8 mouse cellular contexts compared by ENCODE assay signal in genomic region chr9:56924651-56925027, GRCm38 (mm10). TPM values are rescaled to one million over a fixed set of nuclear protein-coding genes. Genes with fewer than 3 reads are reported as not detected.
DNase-seq lines count a peak whose midpoint lies in the region; ATAC-seq and TF ChIP-seq lines count a peak whose summit lies in the region.

No protein-coding gene starts in this region.

- DNase-seq in MN1 (ENCODE audit: low spot score), result peak; percentile 84
- DNase-seq in gastrocnemius, postnatal 4 days (ENCODE audit: low spot score in 2 of 2), result peak; percentile 70 to 81
- no peak for DNase-seq in limb, embryonic 10.5 days (ENCODE audit: low spot score)
- no peak for DNase-seq in midbrain, embryonic 10.5 days (ENCODE audit: low spot score)
- no peak for DNase-seq in thymus, adult 2 months

- ATAC-seq in common myeloid progenitor, adult 5-6 weeks (replicated peaks; ENCODE audit: low read depth, poor library complexity, severe bottlenecking), result peak; percentile 6; the same call in 1 of the 2 replicates
- peak; percentile 54 for ATAC-seq in intestine, embryonic 15.5 days
- ATAC-seq in stomach, embryonic 14.5 days (ENCODE audit: insufficient number of reproducible peaks, insufficient read depth, low FRiP score, low read depth), result peak; percentile 33; the same call in 1 of the 2 replicates

- peak overlapping the region; percentile 31 for H3K9ac ChIP-seq in intestine, embryonic 15.5 days
- peak overlapping the region; percentile 25; the same call in 1 of the 2 replicates for H3K9ac ChIP-seq in stomach, embryonic 14.5 days (replicated peaks; ENCODE audit: low read depth, low read length)

- H3K4me1 ChIP-seq in intestine, embryonic 15.5 days (replicated peaks), result peaks cover 41% of the 10 kb centered on the region
- peaks cover 56% of the 10 kb centered on the region for H3K4me1 ChIP-seq in limb, embryonic 10.5 days
- H3K4me1 ChIP-seq in midbrain, embryonic 10.5 days, result peaks cover 57% of the 10 kb centered on the region
- H3K4me1 ChIP-seq in stomach, embryonic 14.5 days (ENCODE audit: control insufficient read depth, insufficient read depth, low read length), result peaks cover 44% of the 10 kb centered on the region
- peaks cover 47% of the 10 kb centered on the region for H3K4me1 ChIP-seq in thymus, adult 2 months (replicated peaks; ENCODE audit: control insufficient read depth, insufficient read depth, low read length)

- TF ChIP-seq CTCF in thymus, adult 2 months (IDR thresholded peaks at IDR 0.05; ENCODE audit: borderline replicate concordance, control insufficient read depth, extremely low read depth, insufficient read depth, low read length, poor library complexity), result no peak

- WGBS in intestine, embryonic 15.5 days, result 15% methylated on average over 7 of the region's 7 CpGs
- 42% methylated on average over 7 of the region's 7 CpGs for WGBS in limb, embryonic 10.5 days
- 49% methylated on average over 7 of the region's 7 CpGs for WGBS in midbrain, embryonic 10.5 days
- WGBS in stomach, embryonic 14.5 days, result 12% methylated on average over 7 of the region's 7 CpGs
- WGBS in thymus, adult 2 months, result 53% methylated on average over 7 of the region's 7 CpGs

- no peak for TF ChIP-seq POLR2A in thymus, adult 2 months (IDR thresholded peaks at IDR 0.05; ENCODE audit: control insufficient read depth, extremely low read depth, insufficient read depth, low read length, poor library complexity)

- H3K27me3 ChIP-seq in intestine, embryonic 15.5 days (replicated peaks), result no peaks in the 10 kb centered on the region
- no peaks in the 10 kb centered on the region for H3K27me3 ChIP-seq in limb, embryonic 10.5 days (ENCODE audit: low read depth, poor library complexity, severe bottlenecking)
- H3K27me3 ChIP-seq in midbrain, embryonic 10.5 days (ENCODE audit: low read depth, poor library complexity, severe bottlenecking), result peaks cover 7% of the 10 kb centered on the region
- no peaks in the 10 kb centered on the region for H3K27me3 ChIP-seq in stomach, embryonic 14.5 days (ENCODE audit: control insufficient read depth, insufficient read depth, low read length)
- H3K27me3 ChIP-seq in thymus, adult 2 months (ENCODE audit: control insufficient read depth, insufficient read depth, low read length), result no peaks in the 10 kb centered on the region

- H3K4me2 ChIP-seq in intestine, embryonic 15.5 days (replicated peaks), result peak overlapping the region; percentile 90
- peak overlapping the region; percentile 89 for H3K4me2 ChIP-seq in stomach, embryonic 14.5 days (replicated peaks; ENCODE audit: low read depth, low read length)

- H3K27ac ChIP-seq in intestine, embryonic 15.5 days, result peak overlapping the region; percentile 44; the same call in 1 of the 2 replicates
- peak overlapping the region; percentile 10; the same call in 1 of the 2 replicates for H3K27ac ChIP-seq in limb, embryonic 10.5 days
- peak overlapping the region; percentile 61 for H3K27ac ChIP-seq in midbrain, embryonic 10.5 days (replicated peaks)
- H3K27ac ChIP-seq in stomach, embryonic 14.5 days (ENCODE audit: low read length), result peak overlapping the region; percentile 64; the same call in 1 of the 2 replicates
- H3K27ac ChIP-seq in thymus, adult 2 months (ENCODE audit: control insufficient read depth, insufficient read depth, low read length), result no peak overlapping the region

- H3K36me3 ChIP-seq in intestine, embryonic 15.5 days, result peaks cover 9% of the 10 kb centered on the region
- peaks cover 66% of the 10 kb centered on the region for H3K36me3 ChIP-seq in limb, embryonic 10.5 days
- H3K36me3 ChIP-seq in midbrain, embryonic 10.5 days, result peaks cover 63% of the 10 kb centered on the region
- peaks cover 12% of the 10 kb centered on the region for H3K36me3 ChIP-seq in stomach, embryonic 14.5 days (ENCODE audit: control insufficient read depth, insufficient read depth, low read length)
- H3K36me3 ChIP-seq in thymus, adult 2 months (ENCODE audit: control insufficient read depth, insufficient read depth, low read length), result no peaks in the 10 kb centered on the region

- no peaks in the 10 kb centered on the region for H3K9me3 ChIP-seq in intestine, embryonic 15.5 days
- no peaks in the 10 kb centered on the region for H3K9me3 ChIP-seq in limb, embryonic 10.5 days (replicated peaks)
- H3K9me3 ChIP-seq in midbrain, embryonic 10.5 days (replicated peaks), result no peaks in the 10 kb centered on the region; the same call in 1 of the 2 replicates
- H3K9me3 ChIP-seq in stomach, embryonic 14.5 days (ENCODE audit: control insufficient read depth, low read depth, low read length), result no peaks in the 10 kb centered on the region

- H3K4me3 ChIP-seq in intestine, embryonic 15.5 days (replicated peaks), result peak overlapping the region; percentile 31
- H3K4me3 ChIP-seq in limb, embryonic 10.5 days, result peak overlapping the region; percentile 76
- peak overlapping the region; percentile 75 for H3K4me3 ChIP-seq in midbrain, embryonic 10.5 days
- H3K4me3 ChIP-seq in stomach, embryonic 14.5 days (ENCODE audit: low read depth, low read length), result peak overlapping the region; percentile 32
- H3K4me3 ChIP-seq in thymus, adult 2 months (ENCODE audit: control insufficient read depth, insufficient read depth, low read length), result no peak overlapping the region

RNA-seq across cellular contexts. Expression of gene Snx33, which starts 3.5 kb away (rescaled TPM):
- 4.7 and 4.8 TPM in 2 replicates for total RNA-seq in common myeloid progenitor, adult 5-6 weeks (2017)
- total RNA-seq in gastrocnemius, postnatal 4 days (2021), result 10 to 100 TPM; 10.4 to 11.2 TPM
- 6.2 and 6.3 TPM in 2 replicates for polyA plus RNA-seq in intestine, embryonic 15.5 days (2015; fragmentation: Nextera tagmentation; extraction: Ambion mirVana)
- 9.3 and 11.6 TPM in 2 replicates for polyA plus RNA-seq in limb, embryonic 10.5 days (2016; fragmentation: Nextera tagmentation; extraction: Ambion mirVana)
- polyA plus RNA-seq in midbrain, embryonic 10.5 days (2016; fragmentation: Nextera tagmentation; extraction: Ambion mirVana), result 8.0 and 8.4 TPM in 2 replicates
- 8.8 and 9.5 TPM in 2 replicates for polyA plus RNA-seq in stomach, embryonic 14.5 days (2014; fragmentation: Nextera tagmentation; extraction: Ambion mirVana)
- 15.0 and 15.6 TPM in 2 replicates for polyA plus RNA-seq in thymus, adult 2 months (2012; rRNA removed)

RNA-seq across cellular contexts. Expression of gene Imp3, which starts 12.6 kb away (rescaled TPM):
- 81.4 and 89.8 TPM in 2 replicates for total RNA-seq in common myeloid progenitor, adult 5-6 weeks (2017)
- 10 to 100 TPM; 50.3 to 53.7 TPM for total RNA-seq in gastrocnemius, postnatal 4 days (2021)
- polyA plus RNA-seq in intestine, embryonic 15.5 days (2015; fragmentation: Nextera tagmentation; extraction: Ambion mirVana), result 71.2 and 74.5 TPM in 2 replicates
- 70.5 and 77.9 TPM in 2 replicates for polyA plus RNA-seq in limb, embryonic 10.5 days (2016; fragmentation: Nextera tagmentation; extraction: Ambion mirVana)
- polyA plus RNA-seq in midbrain, embryonic 10.5 days (2016; fragmentation: Nextera tagmentation; extraction: Ambion mirVana), result 58.4 and 65.2 TPM in 2 replicates
- 76.8 and 78.1 TPM in 2 replicates for polyA plus RNA-seq in stomach, embryonic 14.5 days (2014; fragmentation: Nextera tagmentation; extraction: Ambion mirVana)
- 315 and 327 TPM in 2 replicates for polyA plus RNA-seq in thymus, adult 2 months (2012; rRNA removed)

RNA-seq across cellular contexts. Expression of gene Snupn, which starts 26.0 kb away (rescaled TPM):
- total RNA-seq in common myeloid progenitor, adult 5-6 weeks (2017), result 8.9 and 12.1 TPM in 2 replicates
- total RNA-seq in gastrocnemius, postnatal 4 days (2021), result 1 to 10 TPM; 8.0 to 8.6 TPM
- 13.2 and 13.3 TPM in 2 replicates for polyA plus RNA-seq in intestine, embryonic 15.5 days (2015; fragmentation: Nextera tagmentation; extraction: Ambion mirVana)
- 27.0 and 31.6 TPM in 2 replicates for polyA plus RNA-seq in limb, embryonic 10.5 days (2016; fragmentation: Nextera tagmentation; extraction: Ambion mirVana)
- 29.7 and 30.2 TPM in 2 replicates for polyA plus RNA-seq in midbrain, embryonic 10.5 days (2016; fragmentation: Nextera tagmentation; extraction: Ambion mirVana)
- polyA plus RNA-seq in stomach, embryonic 14.5 days (2014; fragmentation: Nextera tagmentation; extraction: Ambion mirVana), result 19.5 and 21.9 TPM in 2 replicates
- polyA plus RNA-seq in thymus, adult 2 months (2012; rRNA removed), result 6.1 and 6.3 TPM in 2 replicates

RNA-seq across cellular contexts. Expression of gene Cspg4, which starts 59.8 kb away (rescaled TPM):
- total RNA-seq in common myeloid progenitor, adult 5-6 weeks (2017), result not detected in 2 replicates
- total RNA-seq in gastrocnemius, postnatal 4 days (2021), result 10 to 100 TPM; 44.4 to 46.1 TPM
- polyA plus RNA-seq in intestine, embryonic 15.5 days (2015; fragmentation: Nextera tagmentation; extraction: Ambion mirVana), result 19.0 and 20.1 TPM in 2 replicates
- 2.1 and 5.0 TPM in 2 replicates for polyA plus RNA-seq in limb, embryonic 10.5 days (2016; fragmentation: Nextera tagmentation; extraction: Ambion mirVana)
- polyA plus RNA-seq in midbrain, embryonic 10.5 days (2016; fragmentation: Nextera tagmentation; extraction: Ambion mirVana), result 0.91 and 1.7 TPM in 2 replicates
- 16.1 and 17.5 TPM in 2 replicates for polyA plus RNA-seq in stomach, embryonic 14.5 days (2014; fragmentation: Nextera tagmentation; extraction: Ambion mirVana)
- 3.5 and 3.6 TPM in 2 replicates for polyA plus RNA-seq in thymus, adult 2 months (2012; rRNA removed)

Comparison
In these comparisons a context has a peak if more than half of its experiments do, and no peak if none do; other contexts are left out.
1. DNase-seq: peak in MN1 (single experiment) and gastrocnemius, postnatal 4 days (2 of 2); none in limb, embryonic 10.5 days (single experiment), midbrain, embryonic 10.5 days (single experiment) and thymus, adult 2 months (single experiment).
2. Peak in every context shown above with its lines, with median percentiles within 50 percentile points of each other: ATAC-seq.